11 mouse cellular contexts compared by ENCODE assay signal in the genomic region with DNA sequence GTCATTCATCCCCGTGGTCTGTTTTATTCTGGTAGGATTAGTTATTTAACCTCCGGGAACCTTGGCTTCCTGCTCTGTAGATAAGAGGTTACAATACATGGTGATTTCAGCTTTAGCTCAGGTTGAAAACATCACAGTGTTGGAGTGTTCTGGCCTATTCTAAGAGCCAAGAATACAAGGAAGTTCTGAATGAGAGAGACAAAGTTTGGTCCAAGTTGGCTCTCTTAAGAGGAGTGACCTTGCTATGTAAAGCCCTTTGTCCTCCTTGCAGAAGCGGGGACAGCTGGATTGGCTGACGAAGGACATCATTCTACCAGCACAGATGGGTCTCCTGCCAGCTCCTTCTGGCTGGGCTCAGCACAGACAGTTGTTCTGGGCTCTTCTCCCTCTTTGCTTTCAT.
DNase-seq lines count a peak whose midpoint lies in the region; ATAC-seq lines count a peak whose summit lies in the region.
"Had no signal": no experiment of that assay in that cellular context is flagged by ENCODE, and none has a peak within 500 bp of the region (broad histone marks: within the 10 kb centered on the region; RNA-seq: fewer than 3 reads in every experiment).

No protein-coding gene starts in this region.

- no peaks in the 10 kb centered on the region for H3K9me3 ChIP-seq in hindbrain, embryonic 16.5 days (ENCODE audit: control insufficient read depth, low read length)
- 0 out of 2 replicates have a peak, but pooled peaks cover 2% of the 10 kb centered on the region for H3K9me3 ChIP-seq in hindbrain, embryonic 13.5 days
- H3K9me3 ChIP-seq in liver, embryonic 12.5 days (replicated peaks): no peaks in the 10 kb centered on the region

- no peak overlapping the region for H3K27ac ChIP-seq in hindbrain, embryonic 16.5 days (ENCODE audit: low read depth, low read length)
- no peak overlapping the region for H3K27ac ChIP-seq in hindbrain, embryonic 13.5 days
- H3K27ac ChIP-seq in liver, embryonic 12.5 days: no peak overlapping the region
- H3K27ac ChIP-seq: embryonic facial prominence, embryonic 13.5 days; macrophage had no signal

- no peaks in the 10 kb centered on the region for H3K27me3 ChIP-seq in hindbrain, embryonic 16.5 days (replicated peaks; ENCODE audit: control insufficient read depth, insufficient read depth, low read length)
- H3K27me3 ChIP-seq in hindbrain, embryonic 13.5 days: no peaks in the 10 kb centered on the region
- H3K27me3 ChIP-seq in liver, embryonic 12.5 days (replicated peaks): peaks cover 6% of the 10 kb centered on the region; the same call in 1 of the 2 replicates
- H3K27me3 ChIP-seq: embryonic facial prominence, embryonic 13.5 days had no signal

- WGBS in hindbrain, embryonic 16.5 days: 58% methylated on average over 4 of the region's 4 CpGs
- 69% methylated on average over 4 of the region's 4 CpGs for WGBS in hindbrain, embryonic 13.5 days
- WGBS in liver, embryonic 12.5 days (ENCODE audit: insufficient replicate concordance): 48% methylated on average over 4 of the region's 4 CpGs

- H3K4me1 ChIP-seq in hindbrain, embryonic 16.5 days (ENCODE audit: control insufficient read depth, insufficient read depth, low read depth, low read length): peaks cover 6% of the 10 kb centered on the region
- H3K4me1 ChIP-seq in hindbrain, embryonic 13.5 days (replicated peaks): peaks cover 27% of the 10 kb centered on the region
- peaks cover 2% of the 10 kb centered on the region; the same call in 1 of the 2 replicates for H3K4me1 ChIP-seq in liver, embryonic 12.5 days
- H3K4me1 ChIP-seq: embryonic facial prominence, embryonic 13.5 days had no signal

- H3K4me2 ChIP-seq in hindbrain, embryonic 16.5 days (ENCODE audit: low read length): no peak overlapping the region
- no peak overlapping the region for H3K4me2 ChIP-seq in hindbrain, embryonic 13.5 days
- H3K4me2 ChIP-seq in liver, embryonic 12.5 days: no peak overlapping the region
- H3K4me2 ChIP-seq: embryonic facial prominence, embryonic 13.5 days had no signal

- peak; percentile 27; the same call in 1 of the 2 replicates for ATAC-seq in hindbrain, embryonic 16.5 days
- ATAC-seq in hindbrain, embryonic 13.5 days (ENCODE audit: low FRiP score): no peak
- no peak for ATAC-seq in liver, embryonic 12.5 days
- ATAC-seq: inflammation-experienced regulatory T-cells, adult 6 months had no signal

- peak; percentile 37 for DNase-seq in gastrocnemius, postnatal 10 days
- peak; percentile 35 for DNase-seq in kidney, adult 9 months
- DNase-seq in lung, postnatal 4 days: peak; percentile 25 to 82
- no peak for DNase-seq in MN1 (ENCODE audit: low spot score)
- DNase-seq in left cerebral cortex, adult 8-10 months (ENCODE audit: low spot score in 2 of 2): no peak

- H3K36me3 ChIP-seq in hindbrain, embryonic 16.5 days (ENCODE audit: control insufficient read depth, insufficient read depth, low read length): no peaks in the 10 kb centered on the region
- no peaks in the 10 kb centered on the region for H3K36me3 ChIP-seq in hindbrain, embryonic 13.5 days
- H3K36me3 ChIP-seq in liver, embryonic 12.5 days: no peaks in the 10 kb centered on the region
- H3K36me3 ChIP-seq: embryonic facial prominence, embryonic 13.5 days had no signal

- H3K4me3 ChIP-seq in hindbrain, embryonic 16.5 days (ENCODE audit: low read length): no peak overlapping the region
- H3K4me3 ChIP-seq in hindbrain, embryonic 13.5 days: no peak overlapping the region
- H3K4me3 ChIP-seq in liver, embryonic 12.5 days: no peak overlapping the region
- H3K4me3 ChIP-seq: embryonic facial prominence, embryonic 13.5 days had no signal

- H3K9ac ChIP-seq in hindbrain, embryonic 16.5 days (ENCODE audit: low read depth, low read length): no peak overlapping the region
- no peak overlapping the region for H3K9ac ChIP-seq in hindbrain, embryonic 13.5 days
- no peak overlapping the region for H3K9ac ChIP-seq in liver, embryonic 12.5 days
- H3K9ac ChIP-seq: embryonic facial prominence, embryonic 13.5 days had no signal

Comparison
In these comparisons a context has a peak if more than half of its experiments do, and no peak if none do; other contexts are left out.
1. DNase-seq: peak in gastrocnemius, postnatal 10 days (single experiment), kidney, adult 9 months (single experiment) and lung, postnatal 4 days (2 of 2); none in MN1 (single experiment) and left cerebral cortex, adult 8-10 months (0 of 2).